Mouse (Mus musculus): ENCODE data around the gene Aipl1. TPM values are rescaled to one million over a fixed set of nuclear protein-coding genes. Genes with fewer than 3 reads are reported as not detected.

The Aipl1 gene
- polyA plus RNA-seq, 1 experiment from 2014 or later, result 0.11 TPM

- Histone ChIP-seq H3K36me3 (ENCODE audit: control insufficient read depth, insufficient read depth) (no peaks in the 10 kb centered on the region), H3K27ac (ENCODE audit: low read length) (no peak overlapping the region), H3K9ac (replicated peaks; ENCODE audit: low read depth, low read length) (no peak overlapping the region), H3K4me1 (replicated peaks; ENCODE audit: control insufficient read depth, insufficient read depth, low read length) (peaks cover 28% of the 10 kb centered on the region), H3K9me3 (ENCODE audit: control insufficient read depth, low read length) (no peaks in the 10 kb centered on the region), H3K4me2 (ENCODE audit: low read length) (no peak overlapping the region), H3K27me3 (replicated peaks; ENCODE audit: control insufficient read depth, insufficient read depth, low read length) (peaks cover 9% of the 10 kb centered on the region), H3K4me3 (replicated peaks; ENCODE audit: low read length) (no peak overlapping the region)
- ATAC-seq, result peak; percentile 39; the same call in 1 of the 2 replicates
- WGBS, result 15% methylated on average over 5 of the region's 5 CpGs
Observed at GRCm38 (mm10) chr11:72052636-72053035, 15.3 kb upstream of the Aipl1 start.

GRCm38 (mm10) chr11:72052221-72052620 lies 14.9 kb upstream of the Aipl1 start:
- Histone ChIP-seq H3K9me3 (ENCODE audit: control insufficient read depth, low read length) (no peaks in the 10 kb centered on the region), H3K4me1 (replicated peaks; ENCODE audit: control insufficient read depth, insufficient read depth, low read length) (peaks cover 26% of the 10 kb centered on the region), H3K9ac (replicated peaks; ENCODE audit: low read depth, low read length) (no peak overlapping the region), H3K27ac (ENCODE audit: low read length) (no peak overlapping the region), H3K27me3 (replicated peaks; ENCODE audit: control insufficient read depth, insufficient read depth, low read length) (peaks cover 9% of the 10 kb centered on the region), H3K4me2 (ENCODE audit: low read length) (no peak overlapping the region), H3K36me3 (ENCODE audit: control insufficient read depth, insufficient read depth) (no peaks in the 10 kb centered on the region), H3K4me3 (replicated peaks; ENCODE audit: low read length) (no peak overlapping the region)
- no peak for ATAC-seq
- WGBS, result 29% methylated on average over 3 of the region's 3 CpGs

GRCm38 (mm10) chr11:72050895-72051858 lies 13.9 kb upstream of the Aipl1 start:
- Histone ChIP-seq H3K4me2 (ENCODE audit: low read length) (peak overlapping the region; percentile 87), H3K36me3 (ENCODE audit: control insufficient read depth, insufficient read depth) (no peaks in the 10 kb centered on the region), H3K4me3 (replicated peaks; ENCODE audit: low read length) (peak overlapping the region; percentile 66), H3K9me3 (ENCODE audit: control insufficient read depth, low read length) (no peaks in the 10 kb centered on the region), H3K4me1 (replicated peaks; ENCODE audit: control insufficient read depth, insufficient read depth, low read length) (peaks cover 21% of the 10 kb centered on the region), H3K9ac (replicated peaks; ENCODE audit: low read depth, low read length) (peak overlapping the region; percentile 77), H3K27me3 (replicated peaks; ENCODE audit: control insufficient read depth, insufficient read depth, low read length) (peaks cover 9% of the 10 kb centered on the region), H3K27ac (ENCODE audit: low read length) (peak overlapping the region; percentile 15; the same call in 1 of the 2 replicates)
- under 1% methylated on average over 36 of the region's 45 CpGs for WGBS
- ATAC-seq, result peak; percentile 74

- Histone ChIP-seq H3K4me2 (ENCODE audit: low read length) (peak overlapping the region; percentile 87), H3K4me1 (replicated peaks; ENCODE audit: control insufficient read depth, insufficient read depth, low read length) (peaks cover 21% of the 10 kb centered on the region), H3K36me3 (ENCODE audit: control insufficient read depth, insufficient read depth) (no peaks in the 10 kb centered on the region), H3K4me3 (replicated peaks; ENCODE audit: low read length) (peak overlapping the region; percentile 66), H3K27ac (ENCODE audit: low read length) (no peak overlapping the region), H3K9ac (replicated peaks; ENCODE audit: low read depth, low read length) (peak overlapping the region; percentile 77), H3K27me3 (replicated peaks; ENCODE audit: control insufficient read depth, insufficient read depth, low read length) (peaks cover 9% of the 10 kb centered on the region), H3K9me3 (ENCODE audit: control insufficient read depth, low read length) (no peaks in the 10 kb centered on the region)
- no peak for ATAC-seq
- 20% methylated on average over 14 of the region's 14 CpGs for WGBS
Observed at GRCm38 (mm10) chr11:72050168-72050894, 13.0 kb upstream of the Aipl1 start.

- WGBS, result 71% methylated on average over 8 of the region's 8 CpGs
- Histone ChIP-seq H3K4me1 (replicated peaks; ENCODE audit: control insufficient read depth, insufficient read depth, low read length) (peaks cover 21% of the 10 kb centered on the region), H3K4me3 (replicated peaks; ENCODE audit: low read length) (no peak overlapping the region), H3K27me3 (replicated peaks; ENCODE audit: control insufficient read depth, insufficient read depth, low read length) (peaks cover 9% of the 10 kb centered on the region), H3K36me3 (ENCODE audit: control insufficient read depth, insufficient read depth) (no peaks in the 10 kb centered on the region), H3K9me3 (ENCODE audit: control insufficient read depth, low read length) (no peaks in the 10 kb centered on the region), H3K4me2 (ENCODE audit: low read length) (no peak overlapping the region), H3K27ac (ENCODE audit: low read length) (no peak overlapping the region), H3K9ac (replicated peaks; ENCODE audit: low read depth, low read length) (no peak overlapping the region)
- ATAC-seq, result no peak
Observed at GRCm38 (mm10) chr11:72049171-72049759, 12.0 kb upstream of the Aipl1 start.

- no peak overlapping the region for H3K27ac ChIP-seq (ENCODE audit: low read length)
- no peak overlapping the region for H3K4me2 ChIP-seq (ENCODE audit: low read length)
- peaks cover 9% of the 10 kb centered on the region for H3K27me3 ChIP-seq (replicated peaks; ENCODE audit: control insufficient read depth, insufficient read depth, low read length)
- WGBS, result 60% methylated on average over 6 of the region's 6 CpGs
- no peak overlapping the region for H3K9ac ChIP-seq (replicated peaks; ENCODE audit: low read depth, low read length)
- peaks cover 23% of the 10 kb centered on the region for H3K4me1 ChIP-seq (replicated peaks; ENCODE audit: control insufficient read depth, insufficient read depth, low read length)
- no peaks in the 10 kb centered on the region for H3K9me3 ChIP-seq (ENCODE audit: control insufficient read depth, low read length)
- H3K36me3 ChIP-seq (ENCODE audit: control insufficient read depth, insufficient read depth), result no peaks in the 10 kb centered on the region
- no peak for ATAC-seq
- no peak overlapping the region for H3K4me3 ChIP-seq (replicated peaks; ENCODE audit: low read length)
Observed at GRCm38 (mm10) chr11:72048730-72049129, 11.4 kb upstream of the Aipl1 start.

- Histone ChIP-seq H3K27me3 (replicated peaks; ENCODE audit: control insufficient read depth, insufficient read depth, low read length) (0 out of 2 replicates have a peak, but pooled peaks cover under 1% of the 10 kb centered on the region), H3K27ac (ENCODE audit: low read length) (no peak overlapping the region), H3K36me3 (ENCODE audit: control insufficient read depth, insufficient read depth) (no peaks in the 10 kb centered on the region), H3K4me2 (ENCODE audit: low read length) (no peak overlapping the region), H3K4me1 (replicated peaks; ENCODE audit: control insufficient read depth, insufficient read depth, low read length) (peaks cover 28% of the 10 kb centered on the region), H3K9ac (replicated peaks; ENCODE audit: low read depth, low read length) (no peak overlapping the region), H3K4me3 (replicated peaks; ENCODE audit: low read length) (no peak overlapping the region), H3K9me3 (ENCODE audit: control insufficient read depth, low read length) (no peaks in the 10 kb centered on the region)
- WGBS, result 81% methylated on average over 3 of the region's 3 CpGs
- no peak for ATAC-seq
Observed at GRCm38 (mm10) chr11:72044231-72044630, 6.9 kb upstream of the Aipl1 start.

GRCm38 (mm10) chr11:72042631-72043030 lies 5.3 kb upstream of the Aipl1 start:
- H3K9me3 ChIP-seq (ENCODE audit: control insufficient read depth, low read length), result no peaks in the 10 kb centered on the region
- H3K4me3 ChIP-seq (replicated peaks; ENCODE audit: low read length), result peak overlapping the region; percentile 69
- peak overlapping the region; percentile 58 for H3K9ac ChIP-seq (replicated peaks; ENCODE audit: low read depth, low read length)
- H3K4me2 ChIP-seq (ENCODE audit: low read length), result peak overlapping the region; percentile 70
- H3K36me3 ChIP-seq (ENCODE audit: control insufficient read depth, insufficient read depth), result no peaks in the 10 kb centered on the region
- no peak for ATAC-seq
- H3K27ac ChIP-seq (ENCODE audit: low read length), result no peak overlapping the region
- no peaks in the 10 kb centered on the region for H3K27me3 ChIP-seq (replicated peaks; ENCODE audit: control insufficient read depth, insufficient read depth, low read length)
- H3K4me1 ChIP-seq (replicated peaks; ENCODE audit: control insufficient read depth, insufficient read depth, low read length), result peaks cover 30% of the 10 kb centered on the region
- under 1% methylated on average over 14 of the region's 14 CpGs for WGBS

All from forebrain, embryonic 16.5 days (tissue).